ENCODE assay signal across 8 mouse cellular contexts in genomic region chr2:18055929-18056785, GRCm38 (mm10). TPM values are rescaled to one million over a fixed set of nuclear protein-coding genes. Genes with fewer than 3 reads are reported as not detected.
A peak's percentile ranks its signal among the peaks of the same experiment; 100 is the strongest.
DNase-seq lines count a peak whose midpoint lies in the region; ATAC-seq lines count a peak whose summit lies in the region.

No protein-coding gene starts in this region.

- H3K27ac ChIP-seq in hindbrain, embryonic 13.5 days = peak overlapping the region; percentile 100

- H3K9me3 ChIP-seq in hindbrain, embryonic 13.5 days = no peaks in the 10 kb centered on the region

- H3K4me3 ChIP-seq in hindbrain, embryonic 13.5 days = peak overlapping the region; percentile 58

- under 1% methylated on average over 41 of the region's 66 CpGs for WGBS in hindbrain, embryonic 13.5 days

- peak overlapping the region; percentile 95 for H3K9ac ChIP-seq in hindbrain, embryonic 13.5 days

- peaks cover 33% of the 10 kb centered on the region for H3K4me1 ChIP-seq in hindbrain, embryonic 13.5 days (replicated peaks)

- DNase-seq in NIH3T3 (ENCODE audit: low read depth) = peak; percentile 96
- peak; percentile 94 for DNase-seq in cerebellum, adult 8-10 months
- peak; percentile 88 to 91 for DNase-seq in left cerebral cortex, adult 18-20 months (ENCODE audit: low spot score in 2 of 2)
- peak; percentile 96 for DNase-seq in lung, postnatal 36 days
- peak; percentile 98 for DNase-seq in retina, postnatal 1 day
- peak; percentile 97 for DNase-seq in thymus, postnatal 4 days

- H3K27me3 ChIP-seq in hindbrain, embryonic 13.5 days = no peaks in the 10 kb centered on the region

- H3K4me2 ChIP-seq in hindbrain, embryonic 13.5 days = peak overlapping the region; percentile 90

- peak; percentile 72 for ATAC-seq in frontal cortex, adult (ENCODE audit: low TSS enrichment)
- ATAC-seq in hindbrain, embryonic 13.5 days (ENCODE audit: low FRiP score) = peak; percentile 94

- H3K36me3 ChIP-seq in hindbrain, embryonic 13.5 days = no peaks in the 10 kb centered on the region

RNA-seq across cellular contexts. Expression of gene Mllt10, which starts 1.1 kb away (rescaled TPM):
- polyA plus RNA-seq in hindbrain, embryonic 13.5 days (2015; fragmentation: Nextera tagmentation; extraction: Ambion mirVana) = 60.3 and 61.4 TPM in 2 replicates
- 10 to 100 TPM; 51.5 to 55.7 TPM for total RNA-seq in left cerebral cortex, adult 18-20 months (2021)

RNA-seq across cellular contexts. Expression of gene Skida1, which starts 7.3 kb away (rescaled TPM):
- polyA plus RNA-seq in hindbrain, embryonic 13.5 days (2015; fragmentation: Nextera tagmentation; extraction: Ambion mirVana) = 11.5 and 12.7 TPM in 2 replicates
- total RNA-seq in left cerebral cortex, adult 18-20 months (2021) = 1 to 10 TPM; 7.4 to 8.7 TPM

RNA-seq across cellular contexts. Expression of gene A930004D18Rik, which starts 18.6 kb away (rescaled TPM):
- 13.1 and 14.0 TPM in 2 replicates for polyA plus RNA-seq in hindbrain, embryonic 13.5 days (2015; fragmentation: Nextera tagmentation; extraction: Ambion mirVana)
- 1 to 10 TPM; 2.9 to 5.6 TPM for total RNA-seq in left cerebral cortex, adult 18-20 months (2021)

RNA-seq across cellular contexts. Expression of gene H2al2a, which starts 59.4 kb away (rescaled TPM):
- not detected in 2 replicates for polyA plus RNA-seq in hindbrain, embryonic 13.5 days (2015; fragmentation: Nextera tagmentation; extraction: Ambion mirVana)
- not detected for total RNA-seq in left cerebral cortex, adult 18-20 months (2021)

Comparison
In these comparisons a context has a peak if more than half of its experiments do, and no peak if none do; other contexts are left out.
1. Peak in every context shown above with its lines: DNase-seq, ATAC-seq, H3K4me3 ChIP-seq and H3K27ac ChIP-seq.